Mouse (Mus musculus) forebrain, embryonic 11.5 days (tissue): ENCODE measurements at regions not wholly inside any gene's neighbourhood (a gene's known extent, or its start where the extent isn't known, plus 50 kb on each side); places are given as distances from the start of the nearest gene placed in this dataset.

Source experiments
- ATAC-seq: fragments of 200-750 bp; cut with Nextera tagmentation; replicated peaks from 2 replicates; pipeline ENCODE4 v1.8.0; 2017; ENCODE audit warnings: moderate TSS enrichment; ENCODE audit not compliant: low FRiP score
- DNase-seq: peaks from one replicate; pipeline ENCODE4 v3.0.0-alpha.2; 2017; ENCODE audit warnings: low spot score
- H3K27ac ChIP-seq: fragments of 300-500 bp; sonication (generic); 2 replicates; pipeline ENCODE4 v1.5.1; 2014; ENCODE audit warnings: low read depth, low read length
- H3K27me3 ChIP-seq: fragments of 300-500 bp; sonication (generic); 2 replicates; pipeline ENCODE4 v1.6.1; 2014; ENCODE audit warnings: mild to moderate bottlenecking, low read length, mixed read lengths; ENCODE audit not compliant: control insufficient read depth, insufficient read depth
- H3K36me3 ChIP-seq: fragments of 300-500 bp; sonication (generic); 2 replicates; pipeline ENCODE4 v1.6.1; 2014; ENCODE audit warnings: mild to moderate bottlenecking, low read length, moderate library complexity, mixed read lengths; ENCODE audit not compliant: control insufficient read depth, insufficient read depth
- H3K4me1 ChIP-seq: fragments of 300-500 bp; sonication (generic); replicated peaks from 2 replicates; pipeline ENCODE4 v1.6.1; 2014; ENCODE audit warnings: low read length, mixed read lengths; ENCODE audit not compliant: control insufficient read depth, insufficient read depth
- H3K4me2 ChIP-seq: fragments of 300-500 bp; sonication (generic); 2 replicates; pipeline ENCODE4 v1.6.1; 2014; ENCODE audit warnings: low read depth, mild to moderate bottlenecking, low read length, moderate library complexity, mixed read lengths; ENCODE audit not compliant: severe bottlenecking
- H3K4me3 ChIP-seq: fragments of 300-500 bp; sonication (generic); 2 replicates; pipeline ENCODE4 v1.5.1; 2014; ENCODE audit warnings: low read depth, low read length
- H3K9ac ChIP-seq: fragments of 300-500 bp; sonication (generic); 2 replicates; pipeline ENCODE4 v1.6.1; 2014; ENCODE audit warnings: low read length
- H3K9me3 ChIP-seq: fragments of 300-500 bp; sonication (generic); 2 replicates; pipeline ENCODE4 v1.6.1; 2016; ENCODE audit warnings: low read length, mixed read lengths; ENCODE audit not compliant: control insufficient read depth
- WGBS: fragments of 180-500 bp; shearing (Covaris S2); extraction: QIAGEN DNeasy Blood & Tissue Kit; methylation state at CpG from one replicate; pipeline ENCODE4 v1.1.7; 2014; 5-methylcytosine and 5-hydroxymethylcytosine counted together

DNA sequence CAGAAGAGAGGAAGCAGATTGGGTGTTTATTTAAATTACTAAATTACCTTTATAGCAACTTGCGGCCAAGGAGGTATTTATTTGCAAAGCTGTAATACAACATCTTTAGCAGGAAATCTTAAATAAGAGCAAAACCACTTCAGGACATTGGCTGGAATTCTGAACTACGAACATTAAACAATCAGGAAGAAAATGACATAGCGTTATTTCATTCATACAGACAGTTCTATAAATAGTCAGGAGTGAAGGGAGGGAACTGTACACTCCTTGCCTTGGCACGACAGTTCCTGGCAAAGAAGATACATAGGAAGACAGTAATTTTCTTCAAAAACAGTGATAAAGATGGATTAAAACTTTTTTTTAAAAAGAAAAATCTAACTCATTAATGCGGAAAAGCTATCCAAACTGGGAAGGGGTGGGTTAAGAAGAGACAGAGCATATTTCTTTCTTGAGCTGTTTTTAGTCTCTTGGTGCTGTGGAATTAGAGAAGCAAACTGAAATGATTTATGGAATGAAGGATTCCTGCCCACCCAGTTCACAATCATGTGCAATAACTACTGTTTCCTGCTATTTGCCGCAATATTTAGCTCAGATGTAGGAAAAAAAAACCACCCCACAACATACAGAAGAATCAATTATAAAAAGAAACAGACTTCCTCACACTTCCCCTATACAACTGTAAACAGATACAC is 147.9 kb downstream of the Mbl2 start:
- Histone ChIP-seq H3K9me3 (no peaks in the 10 kb centered on the region), H3K4me2 (no peak overlapping the region), H3K4me3 (no peak overlapping the region), H3K9ac (no peak overlapping the region), H3K4me1 (no peaks in the 10 kb centered on the region), H3K27me3 (no peaks in the 10 kb centered on the region), H3K36me3 (no peaks in the 10 kb centered on the region), H3K27ac (no peak overlapping the region)
- DNase-seq: no peak
- 84% methylated on average over 6 of the region's 6 CpGs for WGBS
- ATAC-seq: no peak

DNA sequence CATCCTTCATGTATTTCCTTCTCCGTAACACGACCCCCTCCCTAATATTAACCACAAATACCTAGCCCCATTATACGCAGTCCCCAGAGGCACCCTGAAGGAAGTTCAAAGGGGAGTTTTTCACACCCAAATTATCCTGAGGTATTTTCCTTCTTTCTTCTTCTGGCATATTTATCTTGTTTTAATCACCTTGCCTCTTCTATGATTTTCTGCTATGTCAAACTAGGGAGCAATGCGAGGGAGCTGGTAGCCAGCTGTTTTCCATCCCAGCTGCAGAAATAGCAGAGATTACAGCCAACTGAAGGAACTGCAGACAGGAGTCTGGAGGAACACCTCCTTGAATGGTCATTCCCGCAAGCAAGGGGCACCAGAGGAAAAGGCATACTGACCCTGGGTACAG is 155.7 kb downstream of the Dkk1 start:
- DNase-seq: no peak
- no peaks in the 10 kb centered on the region for H3K4me1 ChIP-seq
- H3K9me3 ChIP-seq: no peaks in the 10 kb centered on the region
- no peaks in the 10 kb centered on the region for H3K36me3 ChIP-seq
- no peak overlapping the region for H3K27ac ChIP-seq
- ATAC-seq: no peak
- H3K27me3 ChIP-seq: no peaks in the 10 kb centered on the region
- no peak overlapping the region for H3K4me2 ChIP-seq
- no peak overlapping the region for H3K9ac ChIP-seq
- 58% methylated on average over 5 of the region's 5 CpGs for WGBS
- no peak overlapping the region for H3K4me3 ChIP-seq

DNA sequence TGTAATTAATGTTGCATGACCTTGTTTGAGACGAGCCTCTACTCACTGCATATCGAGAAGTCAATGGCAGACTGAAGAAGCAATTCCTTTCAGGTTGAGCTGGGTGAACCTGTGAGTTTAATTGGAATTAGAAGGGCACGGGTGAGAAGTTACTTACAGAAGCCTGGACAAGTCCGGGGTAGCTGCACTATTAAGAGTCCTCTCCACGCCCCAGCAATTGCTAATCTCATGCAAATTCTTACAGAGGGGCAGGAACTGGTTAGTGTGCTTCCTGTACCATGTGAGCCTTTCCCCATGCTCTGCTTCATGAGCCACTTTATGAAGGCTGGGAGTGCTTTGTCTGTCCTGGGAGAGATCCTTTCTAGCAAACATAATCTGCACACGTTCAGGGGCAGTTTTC is 142.5 kb downstream of the Dkk1 start:
- H3K9ac ChIP-seq: no peak overlapping the region
- DNase-seq (no peak), ATAC-seq (no peak)
- H3K4me3 ChIP-seq: no peak overlapping the region
- H3K36me3 ChIP-seq: no peaks in the 10 kb centered on the region
- H3K4me1 ChIP-seq: no peaks in the 10 kb centered on the region
- H3K4me2 ChIP-seq: no peak overlapping the region
- H3K9me3 ChIP-seq: no peaks in the 10 kb centered on the region
- no peak overlapping the region for H3K27ac ChIP-seq
- H3K27me3 ChIP-seq: no peaks in the 10 kb centered on the region
- 80% methylated on average over 6 of the region's 6 CpGs for WGBS

GRCm38 (mm10) chr19:30419556-30420280 is 129.7 kb downstream of the Dkk1 start:
- Histone ChIP-seq H3K9ac (no peak overlapping the region), H3K4me3 (no peak overlapping the region), H3K27me3 (no peaks in the 10 kb centered on the region; the same call in 1 of the 2 replicates), H3K36me3 (no peaks in the 10 kb centered on the region), H3K9me3 (no peaks in the 10 kb centered on the region), H3K4me2 (peak overlapping the region; percentile 12; the same call in 1 of the 2 replicates), H3K27ac (no peak overlapping the region), H3K4me1 (peaks cover 5% of the 10 kb centered on the region; the same call in 1 of the 2 replicates)
- peak; percentile 78 for DNase-seq
- ATAC-seq: peak; percentile 88
- WGBS: 10% methylated on average over 10 of the region's 10 CpGs

DNA sequence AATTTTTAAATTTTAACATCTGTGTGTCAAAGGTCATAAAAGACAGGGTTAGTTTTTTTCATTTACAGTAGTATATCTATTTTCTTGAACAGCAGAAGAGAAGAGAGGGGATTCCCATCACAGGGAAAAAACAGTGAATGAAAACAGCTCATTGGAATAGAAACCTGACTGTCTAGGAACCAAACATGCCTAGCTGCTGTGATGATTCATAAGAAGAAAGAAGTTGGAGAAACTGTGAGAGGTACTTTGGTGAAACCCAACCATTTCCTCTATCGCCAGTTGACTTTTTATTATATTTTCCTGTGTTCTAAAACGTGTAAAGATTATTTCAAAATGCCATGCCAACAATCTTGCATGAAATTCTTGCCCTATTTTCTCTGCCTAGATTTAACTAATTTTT is 123.8 kb downstream of the Dkk1 start:
- 87% methylated on average over 2 of the region's 2 CpGs for WGBS
- no peak for ATAC-seq
- no peak for DNase-seq

GRCm38 (mm10) chr19:30427484-30427883 is 122.0 kb downstream of the Dkk1 start:
- Histone ChIP-seq H3K4me3 (no peak overlapping the region), H3K27ac (no peak overlapping the region), H3K9me3 (no peaks in the 10 kb centered on the region), H3K4me2 (no peak overlapping the region), H3K4me1 (no peaks in the 10 kb centered on the region), H3K36me3 (no peaks in the 10 kb centered on the region), H3K27me3 (no peaks in the 10 kb centered on the region; the same call in 1 of the 2 replicates), H3K9ac (no peak overlapping the region)
- ATAC-seq (no peak), DNase-seq (peak; percentile 60)
- 4% methylated on average over 2 of the region's 2 CpGs for WGBS

More for the DNA sequence above, 123.8 kb downstream of the Dkk1 start:
- Histone ChIP-seq H3K27ac (no peak overlapping the region), H3K36me3 (no peaks in the 10 kb centered on the region), H3K27me3 (no peaks in the 10 kb centered on the region; the same call in 1 of the 2 replicates), H3K4me2 (no peak overlapping the region), H3K4me1 (no peaks in the 10 kb centered on the region), H3K9ac (no peak overlapping the region), H3K4me3 (no peak overlapping the region), H3K9me3 (no peaks in the 10 kb centered on the region)

- Histone ChIP-seq H3K27me3 (no peaks in the 10 kb centered on the region), H3K27ac (no peak overlapping the region), H3K4me2 (no peak overlapping the region), H3K36me3 (no peaks in the 10 kb centered on the region), H3K4me3 (no peak overlapping the region), H3K4me1 (no peaks in the 10 kb centered on the region), H3K9ac (no peak overlapping the region), H3K9me3 (no peaks in the 10 kb centered on the region)
- WGBS: 83% methylated on average over 1 of the region's 1 CpGs
- no peak for DNase-seq
- no peak for ATAC-seq
Observed at GRCm38 (mm10) chr19:30433141-30433540, 116.3 kb downstream of the Dkk1 start.

DNA sequence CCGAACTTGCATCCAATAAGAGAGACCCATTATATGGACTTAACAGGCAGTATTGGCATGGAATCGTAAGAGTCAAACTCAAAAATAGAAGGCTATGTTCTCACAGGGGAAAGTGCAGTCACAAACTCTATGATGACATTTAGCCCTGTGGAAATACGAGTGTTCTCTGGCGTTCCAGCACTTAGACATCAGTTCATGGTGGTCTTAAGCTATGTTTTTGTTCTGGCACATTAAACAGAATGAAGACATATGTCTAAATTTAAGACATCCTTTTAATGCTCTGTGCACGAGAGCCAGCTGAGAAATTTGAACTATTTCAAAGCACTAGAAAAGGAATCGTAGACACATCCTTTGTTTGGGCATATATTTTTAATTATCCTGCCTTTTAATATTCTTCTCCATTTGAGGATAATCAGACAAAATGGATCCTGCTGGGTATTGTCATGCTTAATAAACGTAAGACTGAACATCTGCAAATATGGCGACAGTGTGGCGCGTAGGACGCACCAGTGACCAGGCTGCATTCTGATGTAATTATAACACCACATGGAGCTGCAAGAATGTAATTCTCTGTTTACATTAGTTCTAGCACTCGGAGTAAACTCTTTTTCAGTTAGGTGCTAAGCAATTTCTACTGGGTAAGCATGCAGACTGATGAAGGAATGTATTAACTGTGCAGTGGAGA is 114.3 kb downstream of the Dkk1 start:
- no peak overlapping the region for H3K27ac ChIP-seq
- ATAC-seq: no peak

More for the DNA sequence above, 114.3 kb downstream of the Dkk1 start:
- 80% methylated on average over 12 of the region's 12 CpGs for whole genome bisulfite sequencing
- no peak overlapping the region for H3K9ac ChIP-seq
- no peaks in the 10 kb centered on the region for H3K9me3 ChIP-seq
- no peak overlapping the region for H3K4me3 ChIP-seq
- no peak for DNase-seq
- no peaks in the 10 kb centered on the region for H3K36me3 ChIP-seq
- H3K27me3 ChIP-seq: no peaks in the 10 kb centered on the region
- no peak overlapping the region for H3K4me2 ChIP-seq
- H3K4me1 ChIP-seq: no peaks in the 10 kb centered on the region
